Mouse (Mus musculus): ENCODE data around the gene Olfr554. TPM values are rescaled to one million over a fixed set of nuclear protein-coding genes. Genes with fewer than 3 reads are reported as not detected.

Gene Olfr554
- 0.31 TPM for polyA plus RNA-seq (2017; shearing (Covaris generic))

GRCm38 (mm10) chr7:102638132-102638531, at the start of gene Olfr554:
TSS of gene Olfr554 (plus strand) at chr7:102638432.

GRCm38 (mm10) chr7:102591786-102592185, 46.4 kb upstream of the Olfr554 start, which contains the start of gene Olfr551:
TSS of gene Olfr551 (minus strand) at chr7:102591886.

GRCm38 (mm10) chr7:102597378-102598031, 40.7 kb upstream of the Olfr554 start, which contains the start of gene Olfr552:
TSS of gene Olfr552 (plus strand) at chr7:102597770.

GRCm38 (mm10) chr7:102618118-102618517, 20.1 kb upstream of the Olfr554 start, which contains the start of gene Olfr553:
TSS of gene Olfr553 (minus strand) at chr7:102618218.

GRCm38 (mm10) chr7:102658523-102658922, 20.3 kb downstream of the Olfr554 start, which contains the start of gene Olfr555:
TSS of gene Olfr555 (plus strand) at chr7:102658823.

GRCm38 (mm10) chr7:102664599-102664998, 26.4 kb downstream of the Olfr554 start, which contains the start of gene Olfr556:
TSS of gene Olfr556 (plus strand) at chr7:102664899.

GRCm38 (mm10) chr7:102686944-102687501, 48.8 kb downstream of the Olfr554 start, which contains the start of gene Trim68:
TSS of gene Trim68 (minus strand) at chr7:102687327.

Other genes starting within 250 kb of the Olfr554 start
- 34.1 TPM for gene Rrm1, start 196.7 kb upstream of the Olfr554 start, polyA plus RNA-seq (2017; shearing (Covaris generic))
- 0.25 TPM for gene Olfr543, start 156.8 kb upstream of the Olfr554 start, polyA plus RNA-seq (2017; shearing (Covaris generic))
- 0.07 TPM for gene Olfr544, start 150.1 kb upstream of the Olfr554 start, polyA plus RNA-seq (2017; shearing (Covaris generic))
- not detected for gene Olfr545, start 138.9 kb upstream of the Olfr554 start, polyA plus RNA-seq (2017; shearing (Covaris generic))
- not detected for gene Olfr547, start 103.7 kb upstream of the Olfr554 start, polyA plus RNA-seq (2017; shearing (Covaris generic))
- not detected for gene Olfr548-ps1, start 97.5 kb upstream of the Olfr554 start, polyA plus RNA-seq (2017; shearing (Covaris generic))
- not detected for gene Olfr549, start 88.6 kb upstream of the Olfr554 start, polyA plus RNA-seq (2017; shearing (Covaris generic))
- gene Trim21, start 72.9 kb upstream of the Olfr554 start, polyA plus RNA-seq (2017; shearing (Covaris generic)), result 94.3 TPM
- 0.04 TPM for gene Olfr550, start 67.0 kb upstream of the Olfr554 start, polyA plus RNA-seq (2017; shearing (Covaris generic))
- not detected for gene Olfr551, start 46.5 kb upstream of the Olfr554 start, polyA plus RNA-seq (2017; shearing (Covaris generic))
- gene Olfr552, start 40.7 kb upstream of the Olfr554 start, polyA plus RNA-seq (2017; shearing (Covaris generic)), result not detected
- gene Olfr553, start 20.2 kb upstream of the Olfr554 start, polyA plus RNA-seq (2017; shearing (Covaris generic)), result not detected
- gene Olfr555, start 20.4 kb downstream of the Olfr554 start, polyA plus RNA-seq (2017; shearing (Covaris generic)), result not detected
- gene Olfr556, start 26.5 kb downstream of the Olfr554 start, polyA plus RNA-seq (2017; shearing (Covaris generic)), result not detected
- 16.9 TPM for gene Trim68, start 48.9 kb downstream of the Olfr554 start, polyA plus RNA-seq (2017; shearing (Covaris generic))
- gene Olfr557, start 57.5 kb downstream of the Olfr554 start, polyA plus RNA-seq (2017; shearing (Covaris generic)), result not detected
- not detected for gene Olfr558, start 63.8 kb downstream of the Olfr554 start, polyA plus RNA-seq (2017; shearing (Covaris generic))
- gene Olfr33, start 80.6 kb downstream of the Olfr554 start, polyA plus RNA-seq (2017; shearing (Covaris generic)), result not detected
- gene Olfr559, start 89.1 kb downstream of the Olfr554 start, polyA plus RNA-seq (2017; shearing (Covaris generic)), result not detected
- not detected for gene Olfr560, start 120.9 kb downstream of the Olfr554 start, polyA plus RNA-seq (2017; shearing (Covaris generic))
- not detected for gene Olfr78, start 121.0 kb downstream of the Olfr554 start, polyA plus RNA-seq (2017; shearing (Covaris generic))
- not detected for gene Olfr561, start 132.8 kb downstream of the Olfr554 start, polyA plus RNA-seq (2017; shearing (Covaris generic))
- gene Olfr564, start 165.0 kb downstream of the Olfr554 start, polyA plus RNA-seq (2017; shearing (Covaris generic)), result not detected
- not detected for gene Olfr566, start 220.3 kb downstream of the Olfr554 start, polyA plus RNA-seq (2017; shearing (Covaris generic))
- 0.25 TPM for gene Olfr568, start 238.7 kb downstream of the Olfr554 start, polyA plus RNA-seq (2017; shearing (Covaris generic))

All from CD4-positive, CD25-positive, alpha-beta regulatory T cell (primary cell).